Mouse (Mus musculus) ES-Bruce4 (cell line): ENCODE data around the gene Ccng2.

Experiments used
- EP300 ChIP-seq: IDR thresholded peaks from 2 replicates; pipeline ENCODE4 v1.6.1; 2011; ENCODE audit warnings: low read depth, low read length; ENCODE audit not compliant: insufficient read depth
- POLR2A ChIP-seq: IDR thresholded peaks from one replicate; pipeline ENCODE4 v1.8.1; 2011; ENCODE audit warnings: low read length; ENCODE audit not compliant: insufficient read depth

GRCm38 (mm10) chr5:93234605-93235004 is 32.5 kb upstream of the Ccng2 start:
- no peak for TF ChIP-seq EP300
- no peak for TF ChIP-seq POLR2A
